Mouse (Mus musculus): ENCODE measurements around the gene Stard3.
A peak's percentile ranks its signal among the peaks of the same experiment; 100 is the strongest.

Stard3 gene

DNA sequence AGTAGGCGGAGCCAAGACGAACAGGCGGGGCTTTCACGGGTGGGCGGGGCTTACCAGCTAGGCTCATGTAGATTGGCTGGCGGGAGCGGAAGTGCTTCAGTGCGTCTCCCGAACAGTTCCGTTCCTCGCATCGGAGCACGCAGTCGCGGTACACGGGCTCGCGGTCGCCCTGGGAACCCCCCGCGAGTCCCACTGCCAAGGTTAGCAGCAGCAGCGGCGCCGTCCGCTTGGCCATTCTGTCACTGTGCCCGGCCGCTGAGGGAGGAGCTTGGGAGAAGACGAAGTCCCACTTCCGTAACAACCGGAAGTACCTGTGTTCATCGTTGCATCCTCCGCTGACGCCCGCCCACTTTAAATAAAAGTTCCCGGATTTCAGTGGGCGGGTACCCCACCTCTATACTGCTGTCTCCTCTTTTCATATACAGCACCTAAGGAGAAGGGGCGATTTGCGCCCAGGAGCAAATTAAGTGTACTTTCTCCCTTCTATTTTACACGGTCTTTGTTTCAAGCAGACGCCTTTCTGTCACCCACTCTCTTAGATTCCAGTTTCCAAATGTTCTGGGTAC, 42.1 kb downstream of the Stard3 start, which contains the start of gene Pgap3:
Gene Pgap3 (minus strand): TSS at position 330 of the 566 bp plus-strand sequence.
- peak; percentile 89 for DNase-seq

DNA sequence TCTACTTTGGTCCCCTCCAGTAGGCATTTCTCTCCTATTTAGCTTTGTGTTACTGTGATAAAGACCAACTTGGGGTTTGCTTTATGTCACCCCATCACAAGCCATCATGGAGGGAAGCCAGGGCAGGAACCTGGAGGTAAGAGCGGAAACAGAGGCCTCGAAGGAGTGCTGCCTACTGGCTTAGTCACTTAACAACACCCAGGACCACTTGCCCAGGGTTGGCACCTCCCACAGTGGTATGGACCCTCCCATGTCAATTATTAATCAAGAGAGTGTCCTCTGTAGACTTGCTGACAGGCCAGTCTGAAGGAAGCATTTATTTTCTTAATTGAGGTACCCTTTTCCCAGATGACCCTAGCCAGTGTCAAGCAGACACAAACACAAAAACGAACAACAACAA, 42.6 kb downstream of the Stard3 start:
- DNase-seq, result no peak

DNA sequence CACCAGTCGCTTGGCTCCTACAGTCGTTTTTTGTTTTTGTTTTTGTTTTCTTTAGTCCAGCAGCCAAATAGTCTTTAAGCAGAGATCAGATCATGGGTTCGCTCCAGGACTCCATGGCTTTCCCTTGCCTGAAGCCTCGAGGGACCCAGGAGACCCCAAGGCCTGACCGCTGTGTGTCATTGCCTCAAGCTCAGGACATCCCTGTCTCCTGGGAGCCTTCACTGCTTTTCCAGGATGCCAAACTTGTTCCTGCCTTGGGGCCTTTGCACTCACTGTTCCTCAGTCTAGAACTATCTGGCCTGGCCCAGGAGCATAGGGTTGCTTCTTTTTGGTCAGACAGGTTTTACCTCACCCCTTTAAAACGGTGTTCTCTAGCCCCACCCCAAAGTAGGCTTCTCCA, 48.5 kb downstream of the Stard3 start:
- no peak for DNase-seq

DNA sequence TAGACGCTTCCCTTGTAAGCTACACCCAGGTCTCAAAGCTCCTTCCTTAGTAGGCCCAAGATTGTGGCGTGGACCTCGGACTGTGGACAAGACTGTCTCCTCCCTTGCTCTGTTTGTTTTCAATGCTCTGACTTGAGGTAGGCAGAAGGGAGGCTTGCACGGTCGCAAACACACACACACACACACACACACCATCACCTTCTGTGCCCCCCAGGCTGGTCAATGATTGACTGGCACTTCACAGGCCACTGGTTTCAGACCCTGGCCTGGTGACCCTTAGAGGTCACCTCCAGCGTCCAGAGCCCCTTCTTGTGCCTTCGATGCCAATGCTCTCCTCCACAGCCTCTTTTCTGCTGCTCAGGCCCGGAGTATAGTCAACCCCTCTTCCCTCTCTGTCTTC, 50.7 kb downstream of the Stard3 start:
- DNase-seq, result no peak

DNA sequence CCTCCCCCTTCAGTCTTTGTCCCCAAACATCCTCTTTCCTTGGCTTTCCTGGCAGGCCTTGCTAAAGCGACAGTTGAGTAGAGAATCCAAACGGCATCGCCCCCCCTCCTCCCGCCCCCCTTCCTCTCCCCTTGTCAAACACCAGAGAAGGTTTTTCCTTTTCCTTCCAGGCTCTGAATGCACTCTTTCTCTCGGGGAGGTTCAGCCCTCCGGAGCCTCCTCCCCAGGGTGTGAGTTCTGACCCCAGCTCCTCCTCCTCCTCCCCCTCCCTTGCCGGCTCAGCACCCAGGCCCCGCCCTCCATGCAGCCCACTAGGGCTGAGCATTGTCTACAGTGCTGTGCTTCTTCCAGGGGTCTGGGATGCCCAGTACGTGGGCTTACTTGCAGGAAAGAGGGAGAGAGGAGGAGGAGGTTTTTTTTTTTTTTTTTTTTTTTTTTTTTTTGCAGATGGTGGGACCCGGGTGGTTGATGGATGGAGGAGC, 51.2 kb downstream of the Stard3 start:
- no peak for DNase-seq

DNA sequence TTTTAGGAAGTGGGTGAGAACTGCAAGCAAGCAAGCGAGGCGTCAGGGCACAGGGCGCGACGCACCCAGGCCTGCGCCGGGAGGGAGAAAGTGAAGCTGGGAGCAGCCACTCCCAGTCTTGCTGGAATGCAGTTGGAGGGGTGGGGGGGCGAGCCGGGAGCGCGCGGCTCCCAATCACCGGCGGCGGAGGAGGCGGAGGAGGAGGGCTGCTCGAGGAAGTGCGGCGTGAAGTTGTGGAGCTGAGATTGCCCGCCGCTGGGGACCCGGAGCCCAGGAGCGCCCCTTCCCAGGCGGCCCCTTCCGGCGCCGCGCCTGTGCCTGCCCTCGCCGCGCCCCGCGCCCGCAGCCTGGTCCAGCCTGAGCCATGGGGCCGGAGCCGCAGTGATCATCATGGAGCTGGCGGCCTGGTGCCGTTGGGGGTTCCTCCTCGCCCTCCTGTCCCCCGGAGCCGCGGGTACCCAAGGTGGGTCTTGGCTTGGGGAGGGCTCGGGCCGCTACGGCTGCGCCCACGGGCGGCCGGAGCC, 54.2 kb downstream of the Stard3 start, which contains the start of gene Erbb2:
Gene Erbb2 (plus strand): TSS at position 198 of the 524 bp plus-strand sequence.
- DNase-seq, result no peak

DNA sequence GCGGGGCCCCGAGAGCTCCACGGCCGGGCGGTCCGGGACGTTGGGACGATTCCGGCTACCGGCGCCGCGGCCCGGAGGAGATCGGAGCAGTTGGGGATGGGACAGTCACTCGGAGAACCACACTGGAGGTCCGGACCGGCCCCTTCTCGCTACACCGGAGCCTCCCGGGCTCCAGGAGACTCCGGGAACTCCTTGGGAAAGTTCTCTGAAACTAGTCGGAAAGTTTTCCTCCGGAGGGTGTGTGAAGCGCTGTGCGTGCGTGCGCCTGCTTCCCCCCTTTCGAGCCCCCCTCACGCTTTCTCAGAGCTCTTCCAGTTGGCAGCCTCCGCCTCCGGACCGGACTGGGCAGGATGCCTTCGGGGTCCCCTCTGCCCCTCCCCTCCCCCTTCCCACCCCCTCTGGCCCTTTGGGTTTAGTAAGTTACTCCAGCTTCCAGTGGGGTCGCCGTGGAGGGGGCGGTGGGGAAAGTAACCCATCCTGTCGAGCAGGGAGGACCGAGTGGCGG, 54.7 kb downstream of the Stard3 start:
- DNase-seq, result no peak

DNA sequence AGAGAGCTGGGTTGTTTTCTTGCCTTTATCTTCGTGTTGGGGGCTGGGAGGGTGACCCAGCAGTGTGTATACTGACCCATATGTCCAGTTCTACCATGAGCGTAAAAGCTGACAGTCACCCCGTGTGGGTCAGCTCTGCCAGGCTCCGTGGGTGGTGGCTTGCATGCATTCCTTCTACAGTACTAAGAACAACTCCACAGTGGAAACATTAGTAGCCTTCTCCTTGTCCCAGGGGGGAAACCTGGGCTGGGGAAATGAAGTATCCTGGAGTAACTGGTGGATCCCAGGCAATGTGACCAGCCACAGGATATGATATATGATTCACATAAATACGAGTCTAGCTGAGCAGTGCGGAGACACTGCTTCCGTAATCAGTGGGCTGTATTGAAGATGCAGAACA, 55.6 kb downstream of the Stard3 start:
- DNase-seq, result no peak

DNA sequence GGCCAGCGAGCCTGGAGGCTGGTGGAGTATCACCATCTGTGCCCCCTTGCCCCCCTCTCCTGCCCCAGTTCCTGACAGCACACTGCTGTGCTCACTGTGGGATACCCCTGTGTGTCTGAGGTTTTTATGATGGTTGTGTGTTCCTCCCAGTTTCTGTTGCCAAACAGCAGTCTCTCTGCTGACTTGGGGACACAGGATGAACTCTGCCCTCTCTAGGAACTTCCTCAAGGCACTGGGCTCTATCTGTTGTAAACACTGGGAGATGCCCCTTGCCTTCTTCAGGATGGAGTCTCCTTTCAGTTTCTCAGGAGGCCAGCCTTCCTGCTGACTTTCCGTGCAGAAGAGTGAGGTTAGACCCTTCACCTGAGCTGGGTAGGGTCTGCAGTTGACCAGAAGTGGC, 56.0 kb downstream of the Stard3 start:
- DNase-seq, result no peak

DNA sequence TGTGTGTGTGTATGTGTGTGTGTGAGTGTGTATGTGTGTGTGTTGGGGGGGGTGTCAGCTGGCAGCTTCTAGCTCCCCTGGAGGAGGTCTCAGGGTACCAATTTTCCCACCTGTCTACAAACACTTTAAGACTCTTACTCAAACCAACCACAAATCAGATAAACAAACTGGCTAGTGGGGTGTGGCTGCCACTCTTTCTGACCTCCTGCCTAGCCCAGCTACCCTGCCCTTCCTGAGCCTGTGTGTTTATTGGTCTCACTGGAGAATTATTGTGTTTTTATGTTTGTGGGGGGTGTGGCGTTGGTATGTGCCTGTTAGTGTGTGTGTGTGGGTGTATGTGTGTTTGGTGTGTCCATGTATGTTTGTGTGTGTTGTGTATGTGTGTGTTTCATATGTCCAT, 58.9 kb downstream of the Stard3 start:
- DNase-seq, result no peak

DNA sequence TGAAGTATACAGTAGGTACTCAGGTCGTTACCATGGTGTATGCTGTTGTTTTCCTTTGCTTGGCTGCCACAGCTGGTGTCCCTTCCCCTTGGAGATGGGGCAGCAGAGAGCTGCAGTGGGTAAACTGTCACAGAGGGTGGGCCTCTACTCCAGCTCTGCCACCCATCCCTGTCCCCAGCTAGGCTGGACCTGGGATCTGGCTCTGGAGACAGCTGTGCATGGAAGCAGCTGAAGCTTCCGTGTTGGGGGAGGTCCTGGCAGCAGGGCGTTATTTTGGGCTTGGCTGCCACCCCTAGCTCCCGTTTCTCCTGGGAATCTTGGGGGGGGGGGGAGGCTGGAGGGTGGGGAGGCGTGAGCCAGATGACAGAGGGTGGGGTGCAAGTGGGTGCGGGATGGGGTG, 60.1 kb downstream of the Stard3 start:
- no peak for DNase-seq

DNA sequence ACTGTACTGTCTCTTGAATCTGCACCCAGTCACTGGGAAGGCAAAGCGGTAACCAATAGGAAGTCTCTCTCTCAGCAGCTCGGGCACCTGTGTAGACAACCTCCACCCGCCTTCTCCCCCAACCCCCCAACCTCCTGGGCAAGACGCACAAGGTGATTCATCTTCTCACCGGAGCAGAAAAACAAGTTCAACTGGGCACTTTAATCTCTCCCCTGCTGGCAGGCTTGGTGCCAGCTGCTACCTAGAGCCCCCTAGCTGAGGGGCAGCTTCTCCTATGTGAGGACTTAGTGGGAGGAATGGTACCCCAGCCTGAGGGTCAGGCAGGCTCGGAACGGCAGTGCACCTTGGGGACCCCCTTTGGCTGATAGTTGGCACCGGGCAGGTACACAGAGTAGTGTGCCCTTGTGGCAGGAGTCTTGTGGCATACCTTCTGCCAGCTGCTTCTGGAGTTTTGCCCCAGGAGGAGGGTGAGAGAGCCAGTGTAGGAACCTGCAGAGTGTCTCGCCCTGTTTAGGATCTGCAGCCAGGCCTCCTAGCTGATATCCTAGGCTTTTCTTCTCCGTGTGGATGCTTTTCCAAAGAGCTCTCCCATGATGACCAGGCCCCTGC, 60.9 kb downstream of the Stard3 start:
- no peak for DNase-seq

DNA sequence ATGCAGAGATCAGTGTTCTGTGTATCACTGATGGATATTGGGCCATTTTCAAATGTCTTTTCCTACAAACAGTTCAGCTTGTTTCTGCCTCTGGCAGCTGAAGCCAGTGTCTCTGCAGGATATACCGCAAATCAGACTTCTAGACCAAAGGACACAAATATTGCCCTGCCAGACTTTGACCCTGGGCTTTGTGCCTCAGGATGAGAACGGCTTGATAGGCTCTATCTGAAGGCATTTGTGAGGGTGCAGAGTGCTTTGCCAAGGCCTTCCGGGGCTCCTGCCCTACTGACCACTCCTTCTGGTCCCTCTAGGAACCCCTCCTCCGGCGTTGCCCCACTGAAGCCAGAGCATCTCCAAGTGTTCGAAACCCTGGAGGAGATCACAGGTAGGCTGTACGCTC, 68.4 kb downstream of the Stard3 start:
- no peak for DNase-seq

DNA sequence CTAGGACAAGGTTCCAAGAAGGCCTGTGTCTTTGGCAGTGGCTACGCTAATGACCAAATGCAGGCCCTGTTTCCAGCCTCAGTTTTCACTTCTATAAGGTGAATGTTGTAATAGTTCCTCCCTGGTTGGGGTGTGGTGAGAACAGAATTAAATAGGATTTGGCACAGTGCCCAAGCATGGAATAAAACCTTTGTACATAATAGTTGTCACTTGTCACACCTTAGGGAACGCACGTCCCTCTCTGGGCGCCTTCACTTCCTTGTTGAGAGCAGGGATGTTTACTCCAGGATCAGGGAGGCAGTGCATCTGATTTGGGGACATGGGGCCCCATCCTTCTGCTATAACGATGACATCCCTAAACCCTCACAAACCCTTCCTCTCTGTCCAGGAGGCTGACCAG, 70.3 kb downstream of the Stard3 start:
- DNase-seq, result no peak
